Mouse (Mus musculus) heart, embryonic 13.5 days (tissue): ENCODE measurements around the gene Upb1. TPM values are rescaled to one million over a fixed set of nuclear protein-coding genes. Genes with fewer than 3 reads are reported as not detected.

Experiments used
- ATAC-seq: fragments of 200-750 bp; cut with Nextera tagmentation; 2 replicates; pipeline ENCODE4 v1.8.0; 2017; ENCODE audit warnings: moderate TSS enrichment; ENCODE audit not compliant: insufficient number of reproducible peaks, low FRiP score, low TSS enrichment; ENCODE audit errors: extremely low read depth
- H3K27ac ChIP-seq: fragments of 300-500 bp; sonication (generic); replicated peaks from 2 replicates; pipeline ENCODE4 v1.5.1; 2015; ENCODE audit warnings: moderate library complexity, mild to moderate bottlenecking, inconsistent platforms
- H3K27me3 ChIP-seq: fragments of 300-500 bp; sonication (generic); replicated peaks from 2 replicates; pipeline ENCODE4 v1.6.1; 2015; ENCODE audit warnings: mild to moderate bottlenecking, inconsistent platforms
- H3K36me3 ChIP-seq: fragments of 300-500 bp; sonication (generic); 2 replicates; pipeline ENCODE4 v1.6.1; 2015; ENCODE audit warnings: mild to moderate bottlenecking, inconsistent platforms
- H3K4me1 ChIP-seq: fragments of 300-500 bp; sonication (generic); 2 replicates; pipeline ENCODE4 v1.6.1; 2015; ENCODE audit warnings: inconsistent platforms
- H3K4me2 ChIP-seq: fragments of 300-500 bp; sonication (generic); 2 replicates; pipeline ENCODE4 v1.6.1; 2015; ENCODE audit warnings: inconsistent platforms, mild to moderate bottlenecking, moderate library complexity
- H3K4me3 ChIP-seq: fragments of 300-500 bp; sonication (generic); 2 replicates; pipeline ENCODE4 v1.5.1; 2015; ENCODE audit warnings: moderate library complexity, mild to moderate bottlenecking, inconsistent platforms
- H3K9ac ChIP-seq: fragments of 300-500 bp; sonication (generic); 2 replicates; pipeline ENCODE4 v1.6.1; 2015; ENCODE audit warnings: inconsistent platforms, mild to moderate bottlenecking, moderate library complexity
- H3K9me3 ChIP-seq: fragments of 300-500 bp; sonication (generic); 2 replicates; pipeline ENCODE4 v1.6.1; 2016; ENCODE audit warnings: inconsistent platforms
- WGBS: fragments of 180-500 bp; shearing (Covaris S2); methylation state at CpG from one replicate; pipeline ENCODE4 v1.1.7; 2015; ENCODE audit warnings: mixed read lengths; 5-methylcytosine and 5-hydroxymethylcytosine counted together
- polyA plus RNA-seq: library from polyadenylated mRNA; unstranded; fragments of >200 nt; fragmentation: Nextera tagmentation; extraction: Ambion mirVana; gene quantifications from 2 replicates; pipeline ENCODE4 v1.2.1, GENCODE M21; 2015

Upb1 gene
- polyA plus RNA-seq, 1 experiment from 2014 or later, result 0.23 TPM

GRCm38 (mm10) chr10:75428049-75429003, 27.4 kb downstream of the Upb1 start:
- Histone ChIP-seq H3K9me3 (no peaks in the 10 kb centered on the region), H3K27ac (no peak overlapping the region), H3K4me1 (peaks cover 9% of the 10 kb centered on the region), H3K9ac (no peak overlapping the region), H3K4me3 (no peak overlapping the region), H3K27me3 (no peaks in the 10 kb centered on the region), H3K36me3 (no peaks in the 10 kb centered on the region), H3K4me2 (no peak overlapping the region)
- 73% methylated on average over 13 of the region's 13 CpGs for WGBS
- no peak for ATAC-seq

- peaks cover 9% of the 10 kb centered on the region for H3K4me1 ChIP-seq
- no peak overlapping the region for H3K4me3 ChIP-seq
- no peak overlapping the region for H3K9ac ChIP-seq
- WGBS, result 77% methylated on average over 6 of the region's 6 CpGs
- no peaks in the 10 kb centered on the region for H3K36me3 ChIP-seq
- H3K9me3 ChIP-seq, result no peaks in the 10 kb centered on the region
- ATAC-seq, result no peak
- no peak overlapping the region for H3K27ac ChIP-seq
- H3K27me3 ChIP-seq, result no peaks in the 10 kb centered on the region
- no peak overlapping the region for H3K4me2 ChIP-seq
Measured at GRCm38 (mm10) chr10:75429004-75429380, 28.1 kb downstream of the Upb1 start.

GRCm38 (mm10) chr10:75429522-75430146, 28.7 kb downstream of the Upb1 start:
- WGBS, result 77% methylated on average over 7 of the region's 7 CpGs
- peaks cover 4% of the 10 kb centered on the region for H3K4me1 ChIP-seq
- H3K4me2 ChIP-seq, result no peak overlapping the region
- no peaks in the 10 kb centered on the region for H3K27me3 ChIP-seq
- no peak overlapping the region for H3K9ac ChIP-seq
- no peak overlapping the region for H3K27ac ChIP-seq
- no peak for ATAC-seq
- no peaks in the 10 kb centered on the region for H3K9me3 ChIP-seq
- H3K36me3 ChIP-seq, result no peaks in the 10 kb centered on the region
- no peak overlapping the region for H3K4me3 ChIP-seq

GRCm38 (mm10) chr10:75430147-75430537, 29.2 kb downstream of the Upb1 start:
- H3K9ac ChIP-seq, result no peak overlapping the region
- H3K9me3 ChIP-seq, result no peaks in the 10 kb centered on the region
- H3K36me3 ChIP-seq, result no peaks in the 10 kb centered on the region
- H3K4me2 ChIP-seq, result no peak overlapping the region
- no peaks in the 10 kb centered on the region for H3K27me3 ChIP-seq
- no peak for ATAC-seq
- no peak overlapping the region for H3K27ac ChIP-seq
- no peaks in the 10 kb centered on the region for H3K4me1 ChIP-seq
- H3K4me3 ChIP-seq, result no peak overlapping the region
- 76% methylated on average over 5 of the region's 5 CpGs for WGBS

GRCm38 (mm10) chr10:75430633-75431032, 29.7 kb downstream of the Upb1 start:
- Histone ChIP-seq H3K9ac (no peak overlapping the region), H3K27me3 (no peaks in the 10 kb centered on the region), H3K4me2 (no peak overlapping the region), H3K9me3 (no peaks in the 10 kb centered on the region), H3K27ac (no peak overlapping the region), H3K36me3 (no peaks in the 10 kb centered on the region), H3K4me1 (no peaks in the 10 kb centered on the region), H3K4me3 (no peak overlapping the region)
- ATAC-seq, result no peak
- WGBS, result 85% methylated on average over 6 of the region's 6 CpGs

GRCm38 (mm10) chr10:75436604-75437217, 35.8 kb downstream of the Upb1 start:
- H3K4me1 ChIP-seq, result peaks cover 25% of the 10 kb centered on the region
- no peak overlapping the region; the same call in 1 of the 2 replicates for H3K9ac ChIP-seq
- H3K4me3 ChIP-seq, result no peak overlapping the region
- WGBS, result 7% methylated on average over 3 of the region's 3 CpGs
- no peak overlapping the region for H3K4me2 ChIP-seq
- H3K27ac ChIP-seq, result no peak overlapping the region
- no peak for ATAC-seq
- no peaks in the 10 kb centered on the region for H3K27me3 ChIP-seq
- H3K36me3 ChIP-seq, result no peaks in the 10 kb centered on the region
- H3K9me3 ChIP-seq, result no peaks in the 10 kb centered on the region

GRCm38 (mm10) chr10:75437284-75437683, 36.4 kb downstream of the Upb1 start:
- Histone ChIP-seq H3K36me3 (no peaks in the 10 kb centered on the region), H3K4me3 (no peak overlapping the region), H3K9ac (no peak overlapping the region; the same call in 1 of the 2 replicates), H3K27ac (no peak overlapping the region), H3K9me3 (no peaks in the 10 kb centered on the region), H3K27me3 (no peaks in the 10 kb centered on the region), H3K4me2 (no peak overlapping the region), H3K4me1 (peaks cover 30% of the 10 kb centered on the region)
- ATAC-seq, result no peak
- 100% methylated on average over 1 of the region's 1 CpGs for WGBS

GRCm38 (mm10) chr10:75438132-75438810, 37.4 kb downstream of the Upb1 start:
- no peak for ATAC-seq
- H3K9me3 ChIP-seq, result no peaks in the 10 kb centered on the region
- WGBS, result 60% methylated on average over 13 of the region's 13 CpGs
- H3K9ac ChIP-seq, result peak overlapping the region; percentile 4; the same call in 1 of the 2 replicates
- H3K4me2 ChIP-seq, result no peak overlapping the region
- H3K27ac ChIP-seq, result peak overlapping the region; percentile 63
- no peaks in the 10 kb centered on the region for H3K27me3 ChIP-seq
- H3K36me3 ChIP-seq, result no peaks in the 10 kb centered on the region
- no peak overlapping the region for H3K4me3 ChIP-seq
- H3K4me1 ChIP-seq, result peaks cover 34% of the 10 kb centered on the region

- 38% methylated on average over 7 of the region's 7 CpGs for WGBS
- peaks cover 38% of the 10 kb centered on the region for H3K4me1 ChIP-seq
- ATAC-seq, result no peak
- H3K9me3 ChIP-seq, result no peaks in the 10 kb centered on the region
- no peaks in the 10 kb centered on the region for H3K36me3 ChIP-seq
- no peak overlapping the region for H3K4me3 ChIP-seq
- H3K27ac ChIP-seq, result peak overlapping the region; percentile 59
- H3K4me2 ChIP-seq, result no peak overlapping the region
- no peaks in the 10 kb centered on the region for H3K27me3 ChIP-seq
- no peak overlapping the region for H3K9ac ChIP-seq
Measured at GRCm38 (mm10) chr10:75439211-75439811, 38.4 kb downstream of the Upb1 start.

- Histone ChIP-seq H3K4me3 (no peak overlapping the region), H3K9ac (no peak overlapping the region), H3K4me2 (no peak overlapping the region), H3K36me3 (no peaks in the 10 kb centered on the region), H3K27me3 (no peaks in the 10 kb centered on the region), H3K4me1 (peaks cover 52% of the 10 kb centered on the region), H3K27ac (no peak overlapping the region), H3K9me3 (no peaks in the 10 kb centered on the region)
- 76% methylated on average over 3 of the region's 3 CpGs for WGBS
- no peak for ATAC-seq
Measured at GRCm38 (mm10) chr10:75440756-75441155, 39.8 kb downstream of the Upb1 start.

- Histone ChIP-seq H3K4me2 (no peak overlapping the region), H3K9me3 (no peaks in the 10 kb centered on the region), H3K27ac (peak overlapping the region; percentile 48; the same call in 1 of the 2 replicates), H3K4me3 (no peak overlapping the region), H3K36me3 (no peaks in the 10 kb centered on the region), H3K4me1 (peaks cover 58% of the 10 kb centered on the region), H3K27me3 (no peaks in the 10 kb centered on the region), H3K9ac (no peak overlapping the region)
- no peak for ATAC-seq
- WGBS, result 49% methylated on average over 4 of the region's 4 CpGs
Measured at GRCm38 (mm10) chr10:75441800-75442199, 40.9 kb downstream of the Upb1 start.
